Mouse (Mus musculus) adrenal gland (tissue): ENCODE measurements at regions not wholly inside any gene's neighbourhood (a gene's known extent, or its start where the extent isn't known, plus 50 kb on each side); places are given as distances from the start of the nearest gene placed in this dataset.

Experiments
- intact Hi-C: fragments of 180-260 bp; cut with DNase I; formaldehyde crosslinking; loops from one replicate; pipeline ENCODE4 v1.15.1; 2025

GRCm38 (mm10) chr15:7003311-7003710 is 87.1 kb upstream of the Lifr start:
- intact Hi-C loops = no loop called here

GRCm38 (mm10) chr15:7005142-7005541 is 85.3 kb upstream of the Lifr start:
- intact Hi-C loops = no loop called here

GRCm38 (mm10) chr15:7006271-7006670 is 84.1 kb upstream of the Lifr start:
- intact Hi-C loops = no loop called here

- intact Hi-C loops = no loop called here
These were observed 81.6 kb upstream of the Lifr start for GRCm38 (mm10) chr15:7008725-7009380.

GRCm38 (mm10) chr15:7010966-7011695 is 79.3 kb upstream of the Lifr start:
- intact Hi-C loops = no loop called here

- intact Hi-C loops = no loop called here
These were observed 78.7 kb upstream of the Lifr start for GRCm38 (mm10) chr15:7011696-7012070.

- intact Hi-C loops = no loop called here
These were observed 78.0 kb upstream of the Lifr start for GRCm38 (mm10) chr15:7012446-7012845.

GRCm38 (mm10) chr15:7013047-7013446 is 77.4 kb upstream of the Lifr start:
- intact Hi-C loops = no loop called here

- intact Hi-C loops = no loop called here
These were observed 75.4 kb upstream of the Lifr start for GRCm38 (mm10) chr15:7014984-7015383.

GRCm38 (mm10) chr15:7016018-7016417 is 74.4 kb upstream of the Lifr start:
- intact Hi-C loops = no loop called here

GRCm38 (mm10) chr15:7017281-7017845 is 73.1 kb upstream of the Lifr start:
- intact Hi-C loops = no loop called here

- intact Hi-C loops = no loop called here
These were observed 67.8 kb upstream of the Lifr start for GRCm38 (mm10) chr15:7022660-7023059.

- intact Hi-C loops = no loop called here
These were observed 65.2 kb upstream of the Lifr start for GRCm38 (mm10) chr15:7025194-7025593.

- intact Hi-C loops = no loop called here
These were observed 58.9 kb upstream of the Lifr start for GRCm38 (mm10) chr15:7031297-7032043.

GRCm38 (mm10) chr15:7037475-7037874 is 52.9 kb upstream of the Lifr start:
- intact Hi-C loops = no loop called here

- intact Hi-C loops = no loop called here
These were observed 51.3 kb upstream of the Lifr start for GRCm38 (mm10) chr15:7039119-7039518.

- intact Hi-C loops = loop anchor here (5.0 kb wide), 1 partner anchor 92 kb away; no protein-coding TSS in a partner anchor
These were observed 50.6 kb upstream of the Lifr start for GRCm38 (mm10) chr15:7039825-7040224.
